Mouse (Mus musculus) CH12.LX (cell line): ENCODE measurements around the gene Myt1l.

Experiments
- CTCF ChIP-seq, 2 experiments: IDR thresholded peaks in 1 of 2; conservative IDR thresholded peaks in 1 of 2; 2 replicates each; pipeline ENCODE4 v1.5.1; 2011 to 2012; ENCODE audit warnings: low read depth in 2 of 2, low read length in 2 of 2, improper control_type of control experiment in 1 of 2, inconsistent platforms in 1 of 2, mild to moderate bottlenecking in 1 of 2, moderate library complexity in 1 of 2
- E2F4 ChIP-seq: IDR thresholded peaks from 2 replicates; pipeline ENCODE4 v1.6.1; 2011; ENCODE audit warnings: low read depth, low read length, improper control_type of control experiment; ENCODE audit not compliant: insufficient replicate concordance
- ELF1 ChIP-seq: IDR thresholded peaks from 2 replicates; pipeline ENCODE4 v1.6.1; 2014; ENCODE audit warnings: low read depth, mild to moderate bottlenecking, inconsistent platforms, low read length, improper control_type of control experiment
- GABPA ChIP-seq: IDR thresholded peaks from 2 replicates; pipeline ENCODE4 v1.6.1; 2012; ENCODE audit warnings: low read depth, low read length, improper control_type of control experiment, inconsistent platforms; ENCODE audit not compliant: insufficient replicate concordance
- HCFC1 ChIP-seq: IDR thresholded peaks from 2 replicates; pipeline ENCODE4 v1.6.1; 2012; ENCODE audit warnings: low read depth, mild to moderate bottlenecking, inconsistent platforms, low read length, improper control_type of control experiment
- KAT2A ChIP-seq: IDR thresholded peaks from 2 replicates; pipeline ENCODE4 v1.6.1; 2012; ENCODE audit warnings: low read length, improper control_type of control experiment, inconsistent platforms; ENCODE audit not compliant: insufficient replicate concordance
- MAFK ChIP-seq: IDR thresholded peaks from 2 replicates; pipeline ENCODE4 v1.6.1; 2011; ENCODE audit warnings: low read length, improper control_type of control experiment; ENCODE audit not compliant: insufficient replicate concordance
- MAX ChIP-seq: IDR thresholded peaks from 2 replicates; pipeline ENCODE4 v1.6.1; 2011; ENCODE audit warnings: low read length, improper control_type of control experiment
- SMC3 ChIP-seq: IDR thresholded peaks from 2 replicates; pipeline ENCODE4 v1.6.1; 2011; ENCODE audit warnings: low read depth, low read length, improper control_type of control experiment

DNA sequence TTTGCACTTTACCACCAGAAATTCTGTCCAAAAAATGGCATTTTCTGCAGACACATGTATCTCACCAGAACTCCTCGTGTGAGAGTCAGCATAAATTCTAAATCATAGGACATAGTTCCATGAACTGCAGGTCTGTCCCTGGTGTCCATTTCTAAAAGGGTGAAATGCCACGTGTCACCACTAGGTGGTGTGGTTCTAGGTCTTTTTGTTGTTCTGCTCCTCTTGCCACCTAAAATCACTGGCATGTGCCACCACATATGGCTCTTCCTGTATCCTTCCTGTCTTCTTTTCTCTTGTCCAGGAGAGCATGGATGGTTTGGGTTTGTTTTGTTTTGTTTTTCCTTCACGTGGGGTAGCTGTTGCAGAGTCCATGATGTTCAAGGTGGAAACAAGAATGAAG, 366.5 kb downstream of the Myt1l start:
- peak; percentile 68 to 98 for TF ChIP-seq CTCF (conservative IDR thresholded peaks at IDR 0.05 in 1 of 2, IDR thresholded peaks at IDR 0.05 in 1 of 2; ENCODE audit: low read depth in 2 of 2, low read length in 2 of 2)
- TF ChIP-seq KAT2A = no peak
- no peak for TF ChIP-seq GABPA
- TF ChIP-seq MAFK = no peak
- TF ChIP-seq SMC3 = peak; percentile 28; the same call in 1 of the 2 replicates
- TF ChIP-seq HCFC1 = no peak
- no peak for TF ChIP-seq E2F4
- no peak for TF ChIP-seq ELF1
- TF ChIP-seq MAX = peak; percentile 91
